7 mouse cellular contexts compared by ENCODE assay signal in genomic region chr7:25827199-25827598, GRCm38 (mm10). TPM values are rescaled to one million over a fixed set of nuclear protein-coding genes. Genes with fewer than 3 reads are reported as not detected.
A peak's percentile ranks its signal among the peaks of the same experiment; 100 is the strongest.
DNase-seq lines count a peak whose midpoint lies in the region; ATAC-seq and TF ChIP-seq lines count a peak whose summit lies in the region.

No protein-coding gene starts in this region.

- H3K4me1 ChIP-seq in heart, embryonic 13.5 days = peaks cover 19% of the 10 kb centered on the region
- H3K4me1 ChIP-seq in limb, embryonic 13.5 days = peaks cover 28% of the 10 kb centered on the region
- no peaks in the 10 kb centered on the region for H3K4me1 ChIP-seq in forebrain, embryonic 15.5 days
- H3K4me1 ChIP-seq in forebrain, embryonic 10.5 days = no peaks in the 10 kb centered on the region

- H3K4me3 ChIP-seq in heart, embryonic 13.5 days = no peak overlapping the region
- H3K4me3 ChIP-seq in limb, embryonic 13.5 days = no peak overlapping the region
- no peak overlapping the region for H3K4me3 ChIP-seq in forebrain, embryonic 15.5 days
- H3K4me3 ChIP-seq in forebrain, embryonic 10.5 days = no peak overlapping the region
- H3K4me3 ChIP-seq in left cerebral cortex, adult 2 months = no peak overlapping the region

- 31% methylated on average over 3 of the region's 3 CpGs for WGBS in heart, embryonic 13.5 days
- WGBS in limb, embryonic 13.5 days = 20% methylated on average over 3 of the region's 3 CpGs
- 78% methylated on average over 3 of the region's 3 CpGs for WGBS in forebrain, embryonic 15.5 days
- WGBS in forebrain, embryonic 10.5 days = 75% methylated on average over 3 of the region's 3 CpGs

- intact Hi-C loops in left cerebral cortex, adult 2 months (cut with DNase I) = no loop called here

- H3K27me3 ChIP-seq in heart, embryonic 13.5 days (replicated peaks) = no peaks in the 10 kb centered on the region
- H3K27me3 ChIP-seq in limb, embryonic 13.5 days = no peaks in the 10 kb centered on the region
- no peaks in the 10 kb centered on the region for H3K27me3 ChIP-seq in forebrain, embryonic 15.5 days
- no peaks in the 10 kb centered on the region for H3K27me3 ChIP-seq in forebrain, embryonic 10.5 days (ENCODE audit: poor library complexity, severe bottlenecking)

- no peak; the same call in 1 of the 2 replicates for ATAC-seq in heart, embryonic 13.5 days (ENCODE audit: extremely low read depth, insufficient number of reproducible peaks, low FRiP score, low TSS enrichment)
- ATAC-seq in limb, embryonic 13.5 days (ENCODE audit: low FRiP score, low read depth) = peak; percentile 89
- ATAC-seq in forebrain, embryonic 15.5 days (replicated peaks) = no peak

- TF ChIP-seq CTCF in left cerebral cortex, adult 2 months (IDR thresholded peaks at IDR 0.05) = no peak

- no peaks in the 10 kb centered on the region for H3K36me3 ChIP-seq in heart, embryonic 13.5 days
- H3K36me3 ChIP-seq in limb, embryonic 13.5 days = no peaks in the 10 kb centered on the region
- no peaks in the 10 kb centered on the region for H3K36me3 ChIP-seq in forebrain, embryonic 15.5 days
- no peaks in the 10 kb centered on the region for H3K36me3 ChIP-seq in forebrain, embryonic 10.5 days (replicated peaks)

- H3K9me3 ChIP-seq in heart, embryonic 13.5 days = no peaks in the 10 kb centered on the region
- H3K9me3 ChIP-seq in limb, embryonic 13.5 days = no peaks in the 10 kb centered on the region
- no peaks in the 10 kb centered on the region for H3K9me3 ChIP-seq in forebrain, embryonic 15.5 days
- H3K9me3 ChIP-seq in forebrain, embryonic 10.5 days = no peaks in the 10 kb centered on the region

- H3K9ac ChIP-seq in heart, embryonic 13.5 days = no peak overlapping the region
- no peak overlapping the region for H3K9ac ChIP-seq in limb, embryonic 13.5 days
- no peak overlapping the region for H3K9ac ChIP-seq in forebrain, embryonic 15.5 days (replicated peaks)

- no peak overlapping the region for H3K27ac ChIP-seq in heart, embryonic 13.5 days (replicated peaks)
- H3K27ac ChIP-seq in limb, embryonic 13.5 days = peak overlapping the region; percentile 48; the same call in 1 of the 2 replicates
- H3K27ac ChIP-seq in forebrain, embryonic 15.5 days (replicated peaks) = no peak overlapping the region
- no peak overlapping the region for H3K27ac ChIP-seq in forebrain, embryonic 10.5 days
- no peak overlapping the region for H3K27ac ChIP-seq in left cerebral cortex, adult 2 months

- peak; percentile 40 to 46 for DNase-seq in B cell, adult 2 months
- DNase-seq in MN1 (ENCODE audit: low spot score) = peak; percentile 44
- DNase-seq in forebrain, embryonic 10.5 days (ENCODE audit: extremely low spot score, low spot score) = no peak
- no peak for DNase-seq in left cerebral cortex, adult 2 months (ENCODE audit: extremely low spot score in 1 of 2, low spot score in 2 of 2)

- H3K4me2 ChIP-seq in heart, embryonic 13.5 days = peak overlapping the region; percentile 24; the same call in 1 of the 2 replicates
- H3K4me2 ChIP-seq in limb, embryonic 13.5 days (replicated peaks) = 0 out of 2 replicates have a peak overlapping the region, but pooled peaks have one; percentile 4
- no peak overlapping the region for H3K4me2 ChIP-seq in forebrain, embryonic 15.5 days (replicated peaks)

RNA-seq across cellular contexts. Expression of gene Cyp2s1, which starts 10.5 kb away (rescaled TPM):
- polyA plus RNA-seq in heart, embryonic 13.5 days (2015; fragmentation: Nextera tagmentation; extraction: Ambion mirVana) = 2.7 and 3.0 TPM in 2 replicates
- polyA plus RNA-seq in limb, embryonic 13.5 days (2015; fragmentation: Nextera tagmentation; extraction: Ambion mirVana) = 1.8 and 2.2 TPM in 2 replicates
- 0.61 and 1.1 TPM in 2 replicates for polyA plus RNA-seq in forebrain, embryonic 15.5 days (2015; fragmentation: Nextera tagmentation; extraction: Ambion mirVana)
- 0.17 and 0.28 TPM in 2 replicates for polyA plus RNA-seq in forebrain, embryonic 10.5 days (2016; fragmentation: Nextera tagmentation; extraction: Ambion mirVana)
- total RNA-seq in left cerebral cortex, adult 2 months (2021) = 1 to 10 TPM; 3.2 to 4.2 TPM

RNA-seq across cellular contexts. Expression of gene Axl, which starts 38.7 kb away (rescaled TPM):
- 47.3 and 48.6 TPM in 2 replicates for polyA plus RNA-seq in heart, embryonic 13.5 days (2015; fragmentation: Nextera tagmentation; extraction: Ambion mirVana)
- polyA plus RNA-seq in limb, embryonic 13.5 days (2015; fragmentation: Nextera tagmentation; extraction: Ambion mirVana) = 84.1 and 103 TPM in 2 replicates
- polyA plus RNA-seq in forebrain, embryonic 15.5 days (2015; fragmentation: Nextera tagmentation; extraction: Ambion mirVana) = 16.5 and 17.7 TPM in 2 replicates
- polyA plus RNA-seq in forebrain, embryonic 10.5 days (2016; fragmentation: Nextera tagmentation; extraction: Ambion mirVana) = 19.3 and 19.5 TPM in 2 replicates
- 10 to 100 TPM; 33.2 to 40.5 TPM for total RNA-seq in left cerebral cortex, adult 2 months (2021)

Comparison
In these comparisons a context has a peak if more than half of its experiments do, and no peak if none do; other contexts are left out.
1. DNase-seq: peak in B cell, adult 2 months (2 of 2) and MN1 (single experiment); none in forebrain, embryonic 10.5 days (single experiment) and left cerebral cortex, adult 2 months (0 of 2).